Mouse (Mus musculus) lung, postnatal 0 days (tissue): ENCODE results near the gene Nkg7. TPM values are rescaled to one million over a fixed set of nuclear protein-coding genes. Genes with fewer than 3 reads are reported as not detected.

ENCODE experiments used
- ATAC-seq: fragments of 200-750 bp; cut with Nextera tagmentation; 2 replicates; pipeline ENCODE4 v1.8.0; 2017; ENCODE audit warnings: moderate library complexity
- DNase-seq: peaks from one replicate; pipeline ENCODE4 v3.0.0-alpha.2; 2016; ENCODE audit warnings: low spot score
- H3K27ac ChIP-seq: fragments of 300-500 bp; sonication (generic); 2 replicates; pipeline ENCODE4 v1.5.1; 2014; ENCODE audit warnings: antibody characterized with exemption, mild to moderate bottlenecking, low read length, mixed read lengths
- H3K27me3 ChIP-seq: fragments of 300-500 bp; sonication (generic); replicated peaks from 2 replicates; pipeline ENCODE4 v1.6.1; 2014; ENCODE audit warnings: low read length, mixed read lengths; ENCODE audit not compliant: insufficient read depth
- H3K36me3 ChIP-seq: fragments of 300-500 bp; sonication (generic); 2 replicates; pipeline ENCODE4 v1.6.1; 2014; ENCODE audit warnings: low read length, mixed read lengths; ENCODE audit not compliant: insufficient read depth
- H3K4me1 ChIP-seq: fragments of 300-500 bp; sonication (generic); 2 replicates; pipeline ENCODE4 v1.6.1; 2014; ENCODE audit warnings: antibody characterized with exemption, low read depth, low read length, mixed read lengths; ENCODE audit not compliant: insufficient read depth
- H3K4me2 ChIP-seq: fragments of 300-500 bp; sonication (generic); replicated peaks from 2 replicates; pipeline ENCODE4 v1.6.1; 2014; ENCODE audit warnings: low read depth, mild to moderate bottlenecking, low read length, moderate library complexity, mixed read lengths
- H3K4me3 ChIP-seq: fragments of 300-500 bp; sonication (generic); 2 replicates; pipeline ENCODE4 v1.5.1; 2014; ENCODE audit warnings: low read depth, low read length
- H3K9ac ChIP-seq: fragments of 300-500 bp; sonication (generic); replicated peaks from 2 replicates; pipeline ENCODE4 v1.6.1; 2014; ENCODE audit warnings: low read depth, mild to moderate bottlenecking
- H3K9me3 ChIP-seq: fragments of 300-500 bp; sonication (generic); 2 replicates; pipeline ENCODE4 v1.6.1; 2016; ENCODE audit warnings: low read length, mixed read lengths
- CTCF ChIP-seq: IDR thresholded peaks from 2 replicates; pipeline ENCODE4 v1.5.1; 2016; ENCODE audit warnings: antibody characterized with exemption, mild to moderate bottlenecking
- EP300 ChIP-seq: IDR thresholded peaks from 2 replicates; pipeline ENCODE4 v1.6.1; 2016; ENCODE audit warnings: antibody characterized with exemption, mild to moderate bottlenecking, control low read depth
- WGBS: fragments of 180-500 bp; shearing (Covaris S2); extraction: QIAGEN DNeasy Blood & Tissue Kit; methylation state at CpG from one replicate; pipeline ENCODE4 v1.1.7; 2014; 5-methylcytosine and 5-hydroxymethylcytosine counted together
- polyA plus RNA-seq: library from polyadenylated mRNA; unstranded; fragments of >200 nt; fragmentation: Nextera tagmentation; extraction: Ambion mirVana; gene quantifications from 2 replicates; pipeline ENCODE4 v1.2.1, GENCODE M21; 2015

Nkg7 gene
- polyA plus RNA-seq, 1 experiment from 2014 or later, result 2.6 TPM

- Histone ChIP-seq H3K4me1 (peaks cover 13% of the 10 kb centered on the region; the same call in 1 of the 2 replicates), H3K4me3 (peak overlapping the region; percentile 55), H3K4me2 (peak overlapping the region; percentile 89), H3K27ac (peak overlapping the region; percentile 99), H3K27me3 (no peaks in the 10 kb centered on the region), H3K9me3 (no peaks in the 10 kb centered on the region), H3K36me3 (no peaks in the 10 kb centered on the region), H3K9ac (peak overlapping the region; percentile 55)
- DNase-seq (peak; percentile 94), ATAC-seq (peak; percentile 92)
- WGBS, result 2% methylated on average over 36 of the region's 36 CpGs
- TF ChIP-seq EP300 (no peak), CTCF (no peak)
Observed at GRCm38 (mm10) chr7:43443126-43443916, 6.4 kb downstream of the Nkg7 start.

GRCm38 (mm10) chr7:43443917-43444293 lies 7.0 kb downstream of the Nkg7 start, which contains the start of the genes Etfb and Gm45233:
TSS of gene Etfb (plus strand) at chr7:43444083.
TSS of gene Gm45233 (plus strand) at chr7:43444128.
- Histone ChIP-seq H3K36me3 (no peaks in the 10 kb centered on the region), H3K4me1 (peaks cover 13% of the 10 kb centered on the region; the same call in 1 of the 2 replicates), H3K4me2 (peak within 1 kb of the TSS; percentile 89), H3K27me3 (no peaks in the 10 kb centered on the region), H3K27ac (peak within 1 kb of the TSS; percentile 99), H3K9me3 (no peaks in the 10 kb centered on the region), H3K9ac (peak within 1 kb of the TSS; percentile 55), H3K4me3 (peak within 1 kb of the TSS; percentile 55)
- DNase-seq (peak; percentile 99), ATAC-seq (peak; percentile 96)
- peak; percentile 10; the same call in 1 of the 2 replicates for TF ChIP-seq CTCF
- no peak; the same call in 1 of the 2 replicates for TF ChIP-seq EP300
- under 1% methylated on average over 27 of the region's 27 CpGs for WGBS

GRCm38 (mm10) chr7:43447801-43448200 lies 10.9 kb downstream of the Nkg7 start:
- H3K27me3 ChIP-seq, result no peaks in the 10 kb centered on the region
- no peak for ATAC-seq
- peaks cover 10% of the 10 kb centered on the region; the same call in 1 of the 2 replicates for H3K4me1 ChIP-seq
- 0 out of 2 replicates have a peak overlapping the region, but pooled peaks have one; percentile 32 for H3K27ac ChIP-seq
- H3K4me3 ChIP-seq, result no peak overlapping the region
- no peak overlapping the region for H3K4me2 ChIP-seq
- no peaks in the 10 kb centered on the region for H3K9me3 ChIP-seq
- no peak overlapping the region for H3K9ac ChIP-seq
- H3K36me3 ChIP-seq, result no peaks in the 10 kb centered on the region
- no peak for TF ChIP-seq CTCF
- TF ChIP-seq EP300, result no peak
- 41% methylated on average over 4 of the region's 4 CpGs for WGBS
- DNase-seq, result peak; percentile 66

- Histone ChIP-seq H3K4me3 (no peak overlapping the region), H3K4me2 (no peak overlapping the region), H3K4me1 (peaks cover 6% of the 10 kb centered on the region; the same call in 1 of the 2 replicates), H3K9me3 (no peaks in the 10 kb centered on the region), H3K27me3 (no peaks in the 10 kb centered on the region), H3K27ac (0 out of 2 replicates have a peak overlapping the region, but pooled peaks have one; percentile 32), H3K9ac (no peak overlapping the region), H3K36me3 (no peaks in the 10 kb centered on the region)
- WGBS, result 58% methylated on average over 2 of the region's 3 CpGs
- ATAC-seq, result no peak
- no peak for TF ChIP-seq EP300
- TF ChIP-seq CTCF, result no peak
- peak; percentile 38 for DNase-seq
Observed at GRCm38 (mm10) chr7:43448246-43448645, 11.4 kb downstream of the Nkg7 start.

- no peak overlapping the region for H3K4me3 ChIP-seq
- H3K36me3 ChIP-seq, result no peaks in the 10 kb centered on the region
- no peaks in the 10 kb centered on the region for H3K27me3 ChIP-seq
- no peaks in the 10 kb centered on the region for H3K4me1 ChIP-seq
- H3K9me3 ChIP-seq, result no peaks in the 10 kb centered on the region
- WGBS, result 100% methylated on average over 2 of the region's 2 CpGs
- TF ChIP-seq CTCF, result no peak
- no peak for TF ChIP-seq EP300
- no peak overlapping the region for H3K27ac ChIP-seq
- DNase-seq (no peak), ATAC-seq (no peak)
- no peak overlapping the region for H3K4me2 ChIP-seq
- H3K9ac ChIP-seq, result no peak overlapping the region
Observed at GRCm38 (mm10) chr7:43449811-43450210, 12.9 kb downstream of the Nkg7 start.

- Histone ChIP-seq H3K36me3 (no peaks in the 10 kb centered on the region), H3K4me1 (no peaks in the 10 kb centered on the region), H3K9me3 (no peaks in the 10 kb centered on the region), H3K9ac (no peak overlapping the region), H3K27me3 (no peaks in the 10 kb centered on the region), H3K27ac (no peak overlapping the region), H3K4me2 (no peak overlapping the region), H3K4me3 (no peak overlapping the region)
- TF ChIP-seq EP300, result no peak
- TF ChIP-seq CTCF, result peak; percentile 7; the same call in 1 of the 2 replicates
- DNase-seq (no peak), ATAC-seq (no peak)
- 86% methylated on average over 11 of the region's 11 CpGs for WGBS
Observed at GRCm38 (mm10) chr7:43451726-43452125, 14.9 kb downstream of the Nkg7 start.
